Mouse (Mus musculus) right cerebral cortex, adult 2 months (tissue): ENCODE measurements around the gene Olfr43.

ENCODE experiments used
- DNase-seq, 2 experiments: peaks; one replicate each; pipeline ENCODE4 v3.0.0; 2021 to 2022; ENCODE audit warnings: low spot score in 2 of 2

Olfr43 gene

GRCm38 (mm10) chr11:74211279-74211678 lies at the start of gene Olfr43:
Gene Olfr43 (minus strand): TSS chr11:74211379.
- DNase-seq = no peak

GRCm38 (mm10) chr11:74259508-74259907 lies 48.3 kb upstream of the Olfr43 start, which contains the start of gene Olfr406:
Gene Olfr406 (plus strand): TSS chr11:74259808.
- DNase-seq = no peak

DNA sequence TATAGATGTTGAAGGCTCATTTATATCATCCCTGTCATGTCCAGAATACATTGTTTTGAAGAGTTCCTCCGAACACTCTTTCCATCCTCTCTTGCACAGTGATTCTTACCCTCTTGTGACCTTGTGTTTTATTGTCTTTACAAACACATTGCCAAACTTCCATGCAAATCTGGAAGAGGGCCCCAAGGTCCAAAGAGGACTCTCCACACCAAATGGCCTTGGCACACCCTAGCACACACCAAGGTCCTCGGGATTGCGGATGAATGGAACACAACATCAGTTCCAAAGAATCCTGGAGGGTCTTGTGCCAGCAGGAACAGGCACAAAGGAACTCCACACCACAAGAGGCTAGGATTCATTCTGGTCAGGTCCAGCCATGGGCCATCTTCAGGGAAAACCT lies 30.0 kb upstream of the Olfr43 start:
- no peak for DNase-seq

- no peak for DNase-seq
These were observed 25.2 kb downstream of the Olfr43 start, which contains the start of gene Olfr403 for GRCm38 (mm10) chr11:74185949-74186348. Gene Olfr403 (plus strand): TSS chr11:74186249.

- DNase-seq = no peak
These were observed 27.4 kb downstream of the Olfr43 start for GRCm38 (mm10) chr11:74183745-74184144.

DNA sequence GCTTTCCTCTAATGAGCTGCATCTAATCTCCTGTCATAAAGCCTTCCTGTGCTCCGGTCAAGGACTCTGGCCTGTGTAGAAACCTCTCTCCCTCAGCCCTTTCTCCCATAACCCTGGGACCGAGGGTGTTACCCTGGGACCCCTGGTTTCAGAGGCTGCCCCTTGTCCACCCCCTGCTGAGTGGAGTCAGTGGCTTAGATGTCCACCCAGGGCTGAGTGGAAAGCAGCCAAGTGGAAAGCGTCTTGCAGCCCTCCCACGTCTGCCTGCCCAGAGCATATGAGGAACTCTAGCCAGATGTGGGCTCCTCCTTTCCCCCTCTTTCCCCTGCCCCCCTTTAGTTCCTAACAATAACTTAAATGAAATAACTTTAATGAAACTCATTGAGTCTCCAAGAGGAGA lies 28.0 kb downstream of the Olfr43 start:
- DNase-seq = no peak

- no peak for DNase-seq
These were observed 42.4 kb downstream of the Olfr43 start for GRCm38 (mm10) chr11:74168771-74169170.
